Mouse (Mus musculus): ENCODE data around the gene Axin2.

The Axin2 gene

GRCm38 (mm10) chr11:108902303-108902702 is 17.8 kb upstream of the Axin2 start:
- DNase-seq (ENCODE audit: inconsistent ontology term) = no peak

GRCm38 (mm10) chr11:108906590-108907254 is 13.4 kb upstream of the Axin2 start:
- DNase-seq (ENCODE audit: inconsistent ontology term) = no peak

- no peak for DNase-seq (ENCODE audit: inconsistent ontology term)
These were observed 10.6 kb upstream of the Axin2 start for GRCm38 (mm10) chr11:108909396-108910195.

- DNase-seq (ENCODE audit: inconsistent ontology term) = no peak
These were observed 9.7 kb upstream of the Axin2 start for GRCm38 (mm10) chr11:108910328-108910886.

GRCm38 (mm10) chr11:108910903-108911302 is 9.2 kb upstream of the Axin2 start:
- no peak for DNase-seq (ENCODE audit: inconsistent ontology term)

GRCm38 (mm10) chr11:108912174-108912573 is 8.0 kb upstream of the Axin2 start:
- no peak for DNase-seq (ENCODE audit: inconsistent ontology term)

GRCm38 (mm10) chr11:108917422-108918324 is 2.5 kb upstream of the Axin2 start:
- DNase-seq (ENCODE audit: inconsistent ontology term) = peak; percentile 85

- peak; percentile 91 for DNase-seq (ENCODE audit: inconsistent ontology term)
These were observed 722 bp downstream of the Axin2 start for GRCm38 (mm10) chr11:108920636-108921505.

- peak; percentile 70 for DNase-seq (ENCODE audit: inconsistent ontology term)
These were observed 1.6 kb downstream of the Axin2 start for GRCm38 (mm10) chr11:108921506-108922455.

GRCm38 (mm10) chr11:108922511-108923187 is 2.5 kb downstream of the Axin2 start:
- DNase-seq (ENCODE audit: inconsistent ontology term) = no peak

GRCm38 (mm10) chr11:108923188-108923575 is 3.0 kb downstream of the Axin2 start:
- DNase-seq (ENCODE audit: inconsistent ontology term) = no peak

- DNase-seq (ENCODE audit: inconsistent ontology term) = no peak
These were observed 3.6 kb downstream of the Axin2 start for GRCm38 (mm10) chr11:108923781-108924180.

GRCm38 (mm10) chr11:108924346-108924745 is 4.2 kb downstream of the Axin2 start:
- DNase-seq (ENCODE audit: inconsistent ontology term) = no peak

- peak; percentile 67 for DNase-seq (ENCODE audit: inconsistent ontology term)
These were observed 5.1 kb downstream of the Axin2 start for GRCm38 (mm10) chr11:108925202-108925601.

- DNase-seq (ENCODE audit: inconsistent ontology term) = no peak
These were observed 5.7 kb downstream of the Axin2 start for GRCm38 (mm10) chr11:108925826-108926225.

- no peak for DNase-seq (ENCODE audit: inconsistent ontology term)
These were observed 6.4 kb downstream of the Axin2 start for GRCm38 (mm10) chr11:108926345-108927092.

GRCm38 (mm10) chr11:108927093-108927444 is 6.9 kb downstream of the Axin2 start:
- peak; percentile 56 for DNase-seq (ENCODE audit: inconsistent ontology term)

- DNase-seq (ENCODE audit: inconsistent ontology term) = no peak
These were observed 7.9 kb downstream of the Axin2 start for GRCm38 (mm10) chr11:108928096-108928495.

All from Muller cell, postnatal 12 days (primary cell).